Mouse (Mus musculus) forebrain, embryonic 11.5 days (tissue): Measurements from ENCODE around the gene Themis3. TPM values are rescaled to one million over a fixed set of nuclear protein-coding genes. Genes with fewer than 3 reads are reported as not detected.
"Not testable (repeated sequence)": the region's sequence is repeated elsewhere in the genome, so short reads cannot be mapped to it uniquely, and the experiment has no call there.

Source experiments
- ATAC-seq: fragments of 200-750 bp; cut with Nextera tagmentation; replicated peaks from 2 replicates; pipeline ENCODE4 v1.8.0; 2017; ENCODE audit warnings: moderate TSS enrichment; ENCODE audit not compliant: low FRiP score
- DNase-seq: peaks from one replicate; pipeline ENCODE4 v3.0.0-alpha.2; 2017; ENCODE audit warnings: low spot score
- H3K27ac ChIP-seq: fragments of 300-500 bp; sonication (generic); 2 replicates; pipeline ENCODE4 v1.5.1; 2014; ENCODE audit warnings: low read depth, low read length
- H3K27me3 ChIP-seq: fragments of 300-500 bp; sonication (generic); 2 replicates; pipeline ENCODE4 v1.6.1; 2014; ENCODE audit warnings: mild to moderate bottlenecking, low read length, mixed read lengths; ENCODE audit not compliant: control insufficient read depth, insufficient read depth
- H3K36me3 ChIP-seq: fragments of 300-500 bp; sonication (generic); 2 replicates; pipeline ENCODE4 v1.6.1; 2014; ENCODE audit warnings: mild to moderate bottlenecking, low read length, moderate library complexity, mixed read lengths; ENCODE audit not compliant: control insufficient read depth, insufficient read depth
- H3K4me1 ChIP-seq: fragments of 300-500 bp; sonication (generic); replicated peaks from 2 replicates; pipeline ENCODE4 v1.6.1; 2014; ENCODE audit warnings: low read length, mixed read lengths; ENCODE audit not compliant: control insufficient read depth, insufficient read depth
- H3K4me2 ChIP-seq: fragments of 300-500 bp; sonication (generic); 2 replicates; pipeline ENCODE4 v1.6.1; 2014; ENCODE audit warnings: low read depth, mild to moderate bottlenecking, low read length, moderate library complexity, mixed read lengths; ENCODE audit not compliant: severe bottlenecking
- H3K4me3 ChIP-seq: fragments of 300-500 bp; sonication (generic); 2 replicates; pipeline ENCODE4 v1.5.1; 2014; ENCODE audit warnings: low read depth, low read length
- H3K9ac ChIP-seq: fragments of 300-500 bp; sonication (generic); 2 replicates; pipeline ENCODE4 v1.6.1; 2014; ENCODE audit warnings: low read length
- H3K9me3 ChIP-seq: fragments of 300-500 bp; sonication (generic); 2 replicates; pipeline ENCODE4 v1.6.1; 2016; ENCODE audit warnings: low read length, mixed read lengths; ENCODE audit not compliant: control insufficient read depth
- WGBS: fragments of 180-500 bp; shearing (Covaris S2); extraction: QIAGEN DNeasy Blood & Tissue Kit; methylation state at CpG from one replicate; pipeline ENCODE4 v1.1.7; 2014; 5-methylcytosine and 5-hydroxymethylcytosine counted together
- polyA plus RNA-seq: library from polyadenylated mRNA; unstranded; fragments of >200 nt; fragmentation: Nextera tagmentation; extraction: Ambion mirVana; gene quantifications from 2 replicates; pipeline ENCODE4 v1.2.1, GENCODE M21; 2014

Themis3 gene
- polyA plus RNA-seq, 1 experiment from 2014 or later, result not detected

- Histone ChIP-seq H3K9me3 (no peaks in the 10 kb centered on the region), H3K4me3 (no peak overlapping the region), H3K27ac (no peak overlapping the region), H3K27me3 (no peaks in the 10 kb centered on the region), H3K36me3 (no peaks in the 10 kb centered on the region), H3K4me1 (no peaks in the 10 kb centered on the region; the same call in 1 of the 2 replicates), H3K4me2 (no peak overlapping the region), H3K9ac (no peak overlapping the region)
- 85% methylated on average over 5 of the region's 5 CpGs for WGBS
- DNase-seq (no peak), ATAC-seq (no peak)
These were observed 71.0 kb downstream of the Themis3 start for GRCm38 (mm10) chr17:66523396-66523795.

GRCm38 (mm10) chr17:66522631-66523030 is 71.8 kb downstream of the Themis3 start:
- not testable (repeated sequence) for H3K4me3 ChIP-seq, H3K4me2 ChIP-seq, H3K27ac ChIP-seq, H3K27me3 ChIP-seq, ATAC-seq, H3K9me3 ChIP-seq, H3K4me1 ChIP-seq, H3K9ac ChIP-seq, DNase-seq, H3K36me3 ChIP-seq
- WGBS, result 97% methylated on average over 1 of the region's 1 CpGs

- Histone ChIP-seq H3K4me3 (peak within 1 kb of the TSS; percentile 98), H3K27ac (no peak within 1 kb of the TSS), H3K27me3 (no peaks in the 10 kb centered on the region), H3K36me3 (no peaks in the 10 kb centered on the region), H3K4me1 (no peaks in the 10 kb centered on the region; the same call in 1 of the 2 replicates), H3K9me3 (no peaks in the 10 kb centered on the region), H3K4me2 (peak within 1 kb of the TSS; percentile 77), H3K9ac (peak within 1 kb of the TSS; percentile 94)
- WGBS, result 10% methylated on average over 64 of the region's 71 CpGs
- peak; percentile 96 for DNase-seq
- peak; percentile 95 for ATAC-seq
These were observed 74.6 kb downstream of the Themis3 start, which contains the start of gene Rab12 for GRCm38 (mm10) chr17:66519554-66520553. Gene Rab12 (minus strand): TSS chr17:66519729.

- H3K9me3 ChIP-seq, result no peaks in the 10 kb centered on the region
- ATAC-seq, result peak; percentile 62
- WGBS, result under 1% methylated on average over 57 of the region's 57 CpGs
- H3K4me2 ChIP-seq, result peak overlapping the region; percentile 77
- peak; percentile 74 for DNase-seq
- H3K27ac ChIP-seq, result no peak overlapping the region
- no peaks in the 10 kb centered on the region for H3K27me3 ChIP-seq
- no peaks in the 10 kb centered on the region for H3K36me3 ChIP-seq
- H3K4me1 ChIP-seq, result no peaks in the 10 kb centered on the region; the same call in 1 of the 2 replicates
- H3K9ac ChIP-seq, result peak overlapping the region; percentile 94
- peak overlapping the region; percentile 98 for H3K4me3 ChIP-seq
These were observed 75.4 kb downstream of the Themis3 start for GRCm38 (mm10) chr17:66518877-66519553.

GRCm38 (mm10) chr17:66516953-66517352 is 77.5 kb downstream of the Themis3 start:
- WGBS, result 80% methylated on average over 4 of the region's 4 CpGs
- Histone ChIP-seq H3K4me3 (no peak overlapping the region), H3K4me1 (no peaks in the 10 kb centered on the region; the same call in 1 of the 2 replicates), H3K4me2 (no peak overlapping the region), H3K9ac (no peak overlapping the region), H3K9me3 (no peaks in the 10 kb centered on the region), H3K36me3 (no peaks in the 10 kb centered on the region), H3K27ac (no peak overlapping the region), H3K27me3 (no peaks in the 10 kb centered on the region)
- DNase-seq (no peak), ATAC-seq (no peak)

GRCm38 (mm10) chr17:66514288-66514995 is 80.0 kb downstream of the Themis3 start:
- Histone ChIP-seq H3K4me3 (no peak overlapping the region), H3K27ac (no peak overlapping the region), H3K36me3 (no peaks in the 10 kb centered on the region), H3K27me3 (no peaks in the 10 kb centered on the region), H3K9ac (no peak overlapping the region), H3K4me1 (no peaks in the 10 kb centered on the region; the same call in 1 of the 2 replicates), H3K9me3 (no peaks in the 10 kb centered on the region), H3K4me2 (no peak overlapping the region)
- ATAC-seq, result no peak
- no peak for DNase-seq
- WGBS, result 90% methylated on average over 10 of the region's 10 CpGs

GRCm38 (mm10) chr17:66512202-66512956 is 82.0 kb downstream of the Themis3 start:
- H3K9me3 ChIP-seq, result no peaks in the 10 kb centered on the region
- no peak overlapping the region for H3K27ac ChIP-seq
- WGBS, result 88% methylated on average over 15 of the region's 15 CpGs
- H3K4me1 ChIP-seq, result no peaks in the 10 kb centered on the region
- no peaks in the 10 kb centered on the region for H3K36me3 ChIP-seq
- no peak overlapping the region for H3K9ac ChIP-seq
- no peak for ATAC-seq
- no peaks in the 10 kb centered on the region for H3K27me3 ChIP-seq
- DNase-seq, result no peak
- H3K4me3 ChIP-seq, result no peak overlapping the region
- no peak overlapping the region for H3K4me2 ChIP-seq
